8 mouse cellular contexts compared by ENCODE assay signal in the genomic region with DNA sequence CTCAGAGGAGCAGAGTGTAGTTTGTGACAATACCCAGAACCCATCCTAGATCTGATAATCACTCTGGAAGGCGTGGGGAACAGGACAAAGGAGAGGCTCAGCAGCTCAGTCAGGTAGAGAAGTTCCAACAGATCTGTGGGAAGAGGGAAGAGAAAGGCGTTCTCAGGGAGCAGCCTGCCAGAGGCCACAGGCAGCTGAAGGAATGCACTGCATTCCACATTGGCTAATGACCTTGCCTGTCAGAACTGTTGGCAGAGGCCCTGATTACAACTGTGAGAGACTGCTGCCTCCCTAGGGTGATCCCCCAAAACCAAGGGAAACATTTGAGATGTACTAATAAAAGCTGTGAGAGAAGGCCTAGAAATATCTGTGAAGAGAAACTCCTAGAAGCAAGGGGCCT.
DNase-seq lines count a peak whose midpoint lies in the region; ATAC-seq lines count a peak whose summit lies in the region.

No protein-coding gene starts in this region.

- no peak for ATAC-seq in megakaryocyte, adult 5-6 weeks (ENCODE audit: poor library complexity, severe bottlenecking)

- peak; percentile 6 to 10 for DNase-seq in cerebellum, postnatal 14 days
- DNase-seq in cerebellum, postnatal 4 days (ENCODE audit: low spot score in 2 of 2) = no peak
- peak; percentile 9 for DNase-seq in ZHBTc4 (ENCODE audit: low read depth, low spot score)
- peak; percentile 96 for DNase-seq in heart, adult 11 months
- DNase-seq in heart, postnatal 36 days = peak; percentile 8 to 38
- no peak for DNase-seq in embryo, embryonic 9.5 days (ENCODE audit: extremely low spot score)
- no peak for DNase-seq in right cerebral cortex, postnatal 10 days (ENCODE audit: low spot score in 2 of 2)

- intact Hi-C loops in heart, postnatal 36 days (cut with DNase I) = no loop called here

Comparison
In these comparisons a context has a peak if more than half of its experiments do, and no peak if none do; other contexts are left out.
1. DNase-seq: peak in cerebellum, postnatal 14 days (2 of 2), ZHBTc4 (single experiment), heart, adult 11 months (single experiment) and heart, postnatal 36 days (2 of 2); none in cerebellum, postnatal 4 days (0 of 2), embryo, embryonic 9.5 days (single experiment) and right cerebral cortex, postnatal 10 days (0 of 2).